Mouse (Mus musculus): Measurements from ENCODE around the gene Gm11541. TPM values are rescaled to one million over a fixed set of nuclear protein-coding genes. Genes with fewer than 3 reads are reported as not detected.

Gene Gm11541
- polyA plus RNA-seq, 1 experiment: not detected

DNA sequence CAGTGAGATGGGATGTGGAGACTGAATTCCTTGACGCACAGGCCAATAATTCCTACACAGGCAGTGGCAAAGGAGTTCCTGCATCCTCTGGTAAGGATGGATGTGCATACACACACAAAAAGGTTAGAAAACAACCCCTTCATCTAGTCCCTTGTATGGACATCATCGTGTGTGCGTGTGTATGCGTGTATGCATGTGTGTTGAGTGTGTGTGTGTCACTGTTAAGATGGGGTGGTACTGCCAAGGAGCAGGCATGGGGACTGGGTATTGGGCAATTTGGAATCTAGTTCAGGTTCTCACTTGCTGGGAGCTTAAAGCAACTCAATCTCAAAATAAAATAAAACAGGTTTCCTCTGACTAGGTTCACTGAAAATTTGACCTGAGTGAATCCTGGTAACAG is 57.8 kb downstream of the Gm11541 start:
- no peak for TF ChIP-seq GATA1 (IDR thresholded peaks at IDR 0.05; ENCODE audit: borderline replicate concordance, low read length)
- TF ChIP-seq FLI1 (IDR thresholded peaks at IDR 0.05; ENCODE audit: low read length): no peak
- H3K4me3 ChIP-seq (replicated peaks): no peak overlapping the region
- peaks cover 93% of the 10 kb centered on the region for H3K36me3 ChIP-seq (replicated peaks; ENCODE audit: low read length)
- no peaks in the 10 kb centered on the region for H3K9me3 ChIP-seq
- 0 out of 2 replicates have a peak, but pooled peaks cover 3% of the 10 kb centered on the region for H3K4me1 ChIP-seq
- H3K27me3 ChIP-seq (replicated peaks): no peaks in the 10 kb centered on the region

Other genes with a start within 250 kb of the Gm11541 start
- not detected in 2 replicates for gene Cacna1g, start 230.3 kb downstream of the Gm11541 start, polyA plus RNA-seq (2012; ENCODE audit: insufficient read depth, low replicate concordance)
- gene Spata20, start 218.3 kb downstream of the Gm11541 start, polyA plus RNA-seq (2012; ENCODE audit: insufficient read depth, low replicate concordance): not detected in 2 replicates
- not detected in 2 replicates for gene Epn3, start 204.5 kb downstream of the Gm11541 start, polyA plus RNA-seq (2012; ENCODE audit: insufficient read depth, low replicate concordance)
- gene Mycbpap, start 182.8 kb downstream of the Gm11541 start, polyA plus RNA-seq (2012; ENCODE audit: insufficient read depth, low replicate concordance): not detected in 2 replicates
- 0.92 and 2.2 TPM in 2 replicates for gene Rsad1, start 155.2 kb downstream of the Gm11541 start, polyA plus RNA-seq (2012; ENCODE audit: insufficient read depth, low replicate concordance)
- 0.45 TPM in 1 of 2 replicates, not detected in the other for gene Chad, start 139.5 kb downstream of the Gm11541 start, polyA plus RNA-seq (2012; ENCODE audit: insufficient read depth, low replicate concordance)
- gene Acsf2, start 102.6 kb downstream of the Gm11541 start, polyA plus RNA-seq (2012; ENCODE audit: insufficient read depth, low replicate concordance): 12.9 and 26.6 TPM in 2 replicates
- gene Lrrc59, start 74.7 kb downstream of the Gm11541 start, polyA plus RNA-seq (2012; ENCODE audit: insufficient read depth, low replicate concordance): 85.5 and 96.0 TPM in 2 replicates
- gene Mrpl27, start 50.7 kb downstream of the Gm11541 start, polyA plus RNA-seq (2012; ENCODE audit: insufficient read depth, low replicate concordance): 5.8 and 93.0 TPM in 2 replicates
- 6.0 and 9.3 TPM in 2 replicates for gene Eme1, start 50.5 kb downstream of the Gm11541 start, polyA plus RNA-seq (2012; ENCODE audit: insufficient read depth, low replicate concordance)
- 5.2 and 18.2 TPM in 2 replicates for gene Xylt2, start 27.0 kb downstream of the Gm11541 start, polyA plus RNA-seq (2012; ENCODE audit: insufficient read depth, low replicate concordance)
- not detected in 2 replicates for gene Cdc34b, start 37.3 kb upstream of the Gm11541 start, polyA plus RNA-seq (2012; ENCODE audit: insufficient read depth, low replicate concordance)
- gene Tmem92, start 78.2 kb upstream of the Gm11541 start, polyA plus RNA-seq (2012; ENCODE audit: insufficient read depth, low replicate concordance): not detected in 2 replicates
- gene Col1a1, start 231.7 kb upstream of the Gm11541 start, polyA plus RNA-seq (2012; ENCODE audit: insufficient read depth, low replicate concordance): not detected in 2 replicates